ENCODE assay signal across 27 mouse cellular contexts in the genomic region with DNA sequence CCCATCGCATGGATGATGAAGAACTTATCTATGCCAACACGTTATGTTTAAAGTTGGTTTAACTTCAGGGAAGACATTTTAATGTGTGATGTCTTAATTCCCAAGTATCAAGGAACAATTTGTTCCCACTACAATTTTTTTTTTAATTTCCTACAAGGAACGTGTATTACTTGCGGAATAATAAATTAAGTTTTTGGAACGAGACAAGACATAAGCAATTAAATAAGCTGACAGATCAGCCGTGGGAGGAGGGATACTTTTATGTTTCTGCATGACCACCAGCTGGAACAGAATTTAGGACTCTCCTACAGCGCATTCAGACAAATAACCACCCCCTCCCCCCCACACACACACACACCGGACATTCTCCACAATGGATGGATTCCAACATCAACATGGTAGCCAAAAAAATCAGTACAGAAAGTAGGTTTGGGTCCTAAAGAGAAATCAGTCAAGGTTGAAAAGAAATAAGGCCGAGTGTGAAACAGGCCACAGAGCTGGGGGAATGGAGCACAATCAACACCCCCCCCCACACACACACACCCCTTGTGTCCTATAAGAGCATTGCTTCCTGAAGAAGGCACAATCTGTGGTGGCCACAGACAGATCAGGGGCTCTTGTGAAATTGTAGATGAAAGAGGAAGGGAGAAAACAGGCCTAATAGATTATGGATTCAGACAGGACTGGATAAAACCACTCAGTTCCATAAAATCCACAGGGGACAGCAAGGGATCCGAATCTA.
DNase-seq lines count a peak whose midpoint lies in the region; ATAC-seq and TF ChIP-seq lines count a peak whose summit lies in the region.
"Had no signal": no experiment of that assay in that cellular context is flagged by ENCODE, and none has a peak within 500 bp of the region (broad histone marks: within the 10 kb centered on the region; RNA-seq: fewer than 3 reads in every experiment).

No protein-coding gene starts in this region.

- no peaks in the 10 kb centered on the region for H3K36me3 ChIP-seq in kidney, embryonic 14.5 days (ENCODE audit: control insufficient read depth, insufficient read depth, low read length)
- no peaks in the 10 kb centered on the region for H3K36me3 ChIP-seq in kidney, postnatal 0 days (ENCODE audit: insufficient read depth, low read length)
- H3K36me3 ChIP-seq: G1E; heart, embryonic 12.5 days; heart, embryonic 15.5 days; hindbrain, embryonic 10.5 days; hindbrain, embryonic 13.5 days had no signal

- ATAC-seq in kidney, embryonic 14.5 days (ENCODE audit: low FRiP score, low TSS enrichment) = peak; percentile 88
- peak; percentile 40 for ATAC-seq in kidney, postnatal 0 days (replicated peaks; ENCODE audit: low FRiP score, low read depth)
- ATAC-seq: forebrain, embryonic 14.5 days; forebrain, postnatal 0 days; hindbrain, embryonic 16.5 days; Patski had no signal

- H3K4me2 ChIP-seq in kidney, embryonic 14.5 days (replicated peaks; ENCODE audit: low read depth, low read length) = no peak overlapping the region
- no peak overlapping the region for H3K4me2 ChIP-seq in kidney, postnatal 0 days (ENCODE audit: low read length)
- H3K4me2 ChIP-seq: heart, embryonic 12.5 days; heart, embryonic 15.5 days; hindbrain, embryonic 13.5 days had no signal

- H3K4me3 ChIP-seq in kidney, embryonic 14.5 days (ENCODE audit: low read length) = no peak overlapping the region
- H3K4me3 ChIP-seq in kidney, postnatal 0 days (replicated peaks; ENCODE audit: low read depth, low read length) = no peak overlapping the region
- H3K4me3 ChIP-seq: gastrocnemius, adult 2 months; heart, embryonic 12.5 days; heart, embryonic 15.5 days; hindbrain, embryonic 10.5 days; hindbrain, embryonic 13.5 days had no signal

- H3K9me3 ChIP-seq in kidney, embryonic 14.5 days (ENCODE audit: control insufficient read depth, low read length) = no peaks in the 10 kb centered on the region
- no peaks in the 10 kb centered on the region for H3K9me3 ChIP-seq in kidney, postnatal 0 days (replicated peaks; ENCODE audit: low read length)
- H3K9me3 ChIP-seq: heart, embryonic 12.5 days; heart, embryonic 15.5 days; hindbrain, embryonic 10.5 days; hindbrain, embryonic 13.5 days had no signal

- H3K27me3 ChIP-seq in kidney, embryonic 14.5 days (ENCODE audit: control insufficient read depth, insufficient read depth, low read length) = no peaks in the 10 kb centered on the region
- no peaks in the 10 kb centered on the region for H3K27me3 ChIP-seq in kidney, postnatal 0 days (ENCODE audit: insufficient read depth, low read length)
- H3K27me3 ChIP-seq: CH12.LX; heart, embryonic 12.5 days; heart, embryonic 15.5 days; hindbrain, embryonic 13.5 days; Patski had no signal

- WGBS in kidney, embryonic 14.5 days = 29% methylated on average over 10 of the region's 10 CpGs
- WGBS in kidney, postnatal 0 days = 29% methylated on average over 10 of the region's 10 CpGs

- no peak overlapping the region for H3K9ac ChIP-seq in kidney, embryonic 14.5 days (ENCODE audit: low read depth, low read length)
- H3K9ac ChIP-seq in kidney, postnatal 0 days (ENCODE audit: low read depth, low read length) = no peak overlapping the region
- H3K9ac ChIP-seq: forebrain, postnatal 0 days; heart, embryonic 12.5 days; heart, embryonic 15.5 days; hindbrain, embryonic 13.5 days had no signal

- no peak for DNase-seq in kidney, adult 8-10 months
- DNase-seq in kidney, postnatal 0 days (ENCODE audit: low spot score) = peak; percentile 93
- no peak for DNase-seq in kidney, adult 9 months
- DNase-seq in kidney, postnatal 10 days = peak; percentile 21
- no peak for DNase-seq in gastrocnemius, adult 8-10 months (ENCODE audit: low spot score in 2 of 2)
- DNase-seq: adrenal gland, postnatal 10 days; adrenal gland, postnatal 36 days; B cell, adult 2 months; cerebellum, adult 18-20 months; cerebellum, adult 9-10 months; cerebellum, postnatal 14 days; forebrain, postnatal 0 days; gastrocnemius, adult 2 months; gastrocnemius, postnatal 25 days; heart, adult 18-20 months; heart, postnatal 10 days; heart, postnatal 36 days had no signal

- no peaks in the 10 kb centered on the region; the same call in 1 of the 2 replicates for H3K4me1 ChIP-seq in kidney, embryonic 14.5 days (ENCODE audit: control insufficient read depth, insufficient read depth, low read length)
- no peaks in the 10 kb centered on the region for H3K4me1 ChIP-seq in kidney, postnatal 0 days (replicated peaks; ENCODE audit: insufficient read depth, low read length)
- H3K4me1 ChIP-seq: hindbrain, embryonic 10.5 days had no signal

- TF ChIP-seq CTCF in kidney, postnatal 0 days (IDR thresholded peaks at IDR 0.05; ENCODE audit: low read depth) = no peak

- no peak overlapping the region for H3K27ac ChIP-seq in kidney, embryonic 14.5 days (ENCODE audit: low read depth, low read length)
- H3K27ac ChIP-seq in kidney, postnatal 0 days = no peak overlapping the region
- H3K27ac ChIP-seq: gastrocnemius, adult 2 months; heart, embryonic 15.5 days; hindbrain, embryonic 10.5 days; hindbrain, embryonic 13.5 days had no signal

Comparison
In these comparisons a context has a peak if more than half of its experiments do, and no peak if none do; other contexts are left out.
1. DNase-seq: peak in kidney, postnatal 0 days (single experiment) and kidney, postnatal 10 days (single experiment); none in kidney, adult 8-10 months (0 of 2), kidney, adult 9 months (single experiment) and gastrocnemius, adult 8-10 months (0 of 2).